Mouse (Mus musculus) MEL (cell line): ENCODE measurements around the gene Snx29. TPM values are rescaled to one million over a fixed set of nuclear protein-coding genes. Genes with fewer than 3 reads are reported as not detected.

Experiments
- DNase-seq: peaks from one replicate; pipeline ENCODE4 v3.0.0; 2011; ENCODE audit warnings: low read depth, low spot score
- H3K27ac ChIP-seq: 2 replicates; pipeline ENCODE4 v1.5.1; 2012; ENCODE audit warnings: low read depth, mild to moderate bottlenecking, control low read depth, low read length, moderate library complexity; ENCODE audit not compliant: control insufficient read depth
- H3K27me3 ChIP-seq, 2 experiments: fragments of 150-350 bp in 1 of 2; sonication (generic) in 1 of 2; 2 replicates each; pipeline ENCODE4 v1.6.1; 2012; ENCODE audit warnings: low read length in 2 of 2, mild to moderate bottlenecking in 2 of 2, improper control_type of control experiment in 1 of 2, moderate library complexity in 1 of 2; ENCODE audit not compliant: insufficient read depth in 2 of 2, control insufficient read depth in 1 of 2
- H3K36me3 ChIP-seq, 2 experiments: 2 replicates each; pipeline ENCODE4 v1.6.1; 2012 to 2014; ENCODE audit warnings: low read length in 2 of 2, improper control_type of control experiment in 1 of 2, inconsistent platforms in 1 of 2, mild to moderate bottlenecking in 1 of 2; ENCODE audit not compliant: insufficient read depth in 2 of 2, control insufficient read depth in 1 of 2
- H3K4me1 ChIP-seq, 2 experiments: fragments of 150-350 bp in 1 of 2; sonication (generic) in 1 of 2; 2 replicates each; pipeline ENCODE4 v1.6.1; 2012; ENCODE audit warnings: low read length in 2 of 2, improper control_type of control experiment in 1 of 2, mild to moderate bottlenecking in 1 of 2; ENCODE audit not compliant: insufficient read depth in 2 of 2, control insufficient read depth in 1 of 2
- H3K4me3 ChIP-seq, 2 experiments: fragments of 150-350 bp in 1 of 2; sonication (generic) in 1 of 2; 2 replicates each; pipeline ENCODE4 v1.5.1; 2012; ENCODE audit warnings: low read depth in 2 of 2, low read length in 2 of 2, mild to moderate bottlenecking in 2 of 2, moderate library complexity in 2 of 2, control low read depth in 1 of 2, improper control_type of control experiment in 1 of 2; ENCODE audit not compliant: control insufficient read depth in 1 of 2, insufficient read depth in 1 of 2
- H3K79me2 ChIP-seq: 2 replicates; pipeline ENCODE4 v1.6.1; 2012; ENCODE audit warnings: mild to moderate bottlenecking, low read length, moderate library complexity; ENCODE audit not compliant: control insufficient read depth, poor library complexity, insufficient read depth
- H3K9ac ChIP-seq: 2 replicates; pipeline ENCODE4 v1.6.1; 2012; ENCODE audit warnings: low read depth, mild to moderate bottlenecking, control low read depth, low read length, moderate library complexity; ENCODE audit not compliant: control insufficient read depth, poor library complexity, severe bottlenecking
- H3K9me3 ChIP-seq: fragments of 150-350 bp; sonication (generic); replicated peaks from 2 replicates; pipeline ENCODE4 v1.6.1; 2012; ENCODE audit warnings: mild to moderate bottlenecking, low read length, improper control_type of control experiment, moderate library complexity; ENCODE audit not compliant: insufficient read depth
- CHD2 ChIP-seq: IDR thresholded peaks from 2 replicates; pipeline ENCODE4 v1.6.1; 2011; ENCODE audit warnings: low read length, improper control_type of control experiment
- CTCF ChIP-seq, 3 experiments: IDR thresholded peaks in 2 of 3; conservative IDR thresholded peaks in 1 of 3; 2 replicates each; pipeline ENCODE4 v1.5.1; 2011 to 2012; ENCODE audit warnings: low read length in 3 of 3, low read depth in 2 of 3, mild to moderate bottlenecking in 2 of 3, improper control_type of control experiment in 1 of 3, inconsistent platforms in 1 of 3, mixed read lengths in 1 of 3, moderate library complexity in 1 of 3; ENCODE audit not compliant: control insufficient read depth in 1 of 3, insufficient read depth in 1 of 3, poor library complexity in 1 of 3, severe bottlenecking in 1 of 3
- ELF1 ChIP-seq: IDR thresholded peaks from 2 replicates; pipeline ENCODE4 v1.6.1; 2014; ENCODE audit warnings: low read depth, mild to moderate bottlenecking, inconsistent platforms, low read length, improper control_type of control experiment, moderate library complexity
- GABPA ChIP-seq: IDR thresholded peaks from 2 replicates; pipeline ENCODE4 v1.6.1; 2012; ENCODE audit warnings: low read depth, mild to moderate bottlenecking, inconsistent platforms, low read length, improper control_type of control experiment, moderate library complexity
- GATA1 ChIP-seq: IDR thresholded peaks from 2 replicates; pipeline ENCODE4 v1.6.1; 2011; ENCODE audit warnings: low read depth, low read length, improper control_type of control experiment
- JUND ChIP-seq: IDR thresholded peaks from 2 replicates; pipeline ENCODE4 v1.6.1; 2011; ENCODE audit warnings: low read depth, mild to moderate bottlenecking, improper control_type of control experiment, low read length
- KAT2A ChIP-seq: conservative IDR thresholded peaks from 2 replicates; pipeline ENCODE4 v1.6.1; 2012; ENCODE audit warnings: low read depth, low read length, improper control_type of control experiment, inconsistent platforms
- MAZ ChIP-seq: IDR thresholded peaks from 2 replicates; pipeline ENCODE4 v1.6.1; 2012; ENCODE audit warnings: low read depth, mild to moderate bottlenecking, inconsistent platforms, low read length, improper control_type of control experiment
- MXI1 ChIP-seq: IDR thresholded peaks from 2 replicates; pipeline ENCODE4 v1.6.1; 2011; ENCODE audit warnings: mild to moderate bottlenecking, low read depth, low read length, improper control_type of control experiment
- MYB ChIP-seq: IDR thresholded peaks from 2 replicates; pipeline ENCODE4 v1.6.1; 2011; ENCODE audit warnings: mild to moderate bottlenecking, low read depth, low read length, improper control_type of control experiment
- POLR2A ChIP-seq, 2 experiments: IDR thresholded peaks; 2 replicates each; pipeline ENCODE4 v1.6.1; 2011 to 2012; ENCODE audit warnings: low read length in 2 of 2, mild to moderate bottlenecking in 2 of 2, control low read depth in 1 of 2, improper control_type of control experiment in 1 of 2, low read depth in 1 of 2, moderate library complexity in 1 of 2; ENCODE audit not compliant: control insufficient read depth in 1 of 2, insufficient read depth in 1 of 2, poor library complexity in 1 of 2
- POLR2AphosphoS5 ChIP-seq: IDR thresholded peaks from 2 replicates; pipeline ENCODE4 v1.6.1; 2012; ENCODE audit warnings: low read depth, borderline replicate concordance, mild to moderate bottlenecking, inconsistent platforms, low read length, moderate library complexity, mixed read lengths
- RCOR1 ChIP-seq: IDR thresholded peaks from 2 replicates; pipeline ENCODE4 v1.6.1; 2012; ENCODE audit warnings: low read depth, mild to moderate bottlenecking, inconsistent platforms, low read length, improper control_type of control experiment
- SMC3 ChIP-seq: IDR thresholded peaks from 2 replicates; pipeline ENCODE4 v1.6.1; 2011; ENCODE audit warnings: low read depth, low read length, improper control_type of control experiment
- UBTF ChIP-seq: IDR thresholded peaks from 2 replicates; pipeline ENCODE4 v1.6.1; 2012; ENCODE audit warnings: low read depth, mild to moderate bottlenecking, inconsistent platforms, low read length, improper control_type of control experiment, moderate library complexity, borderline replicate concordance; ENCODE audit not compliant: insufficient read depth
- USF2 ChIP-seq, 2 experiments: IDR thresholded peaks; 2 replicates each; pipeline ENCODE4 v1.6.1; 2011 to 2012; ENCODE audit warnings: improper control_type of control experiment in 2 of 2, low read length in 2 of 2, borderline replicate concordance in 1 of 2, inconsistent platforms in 1 of 2, low read depth in 1 of 2, mild to moderate bottlenecking in 1 of 2; ENCODE audit not compliant: insufficient read depth in 1 of 2
- polyA plus RNA-seq, 2 experiments: library from polyadenylated mRNA; stranded (reverse) in 1 of 2; unstranded in 1 of 2; fragments of >175 nt in 1 of 2; fragments of >200 nt in 1 of 2; gene quantifications; 2 replicates each; pipeline versions ENCODE4 v1.2.1 to v1.2.4; 2012; ENCODE audit warnings: low replicate concordance in 2 of 2, low read depth in 1 of 2; ENCODE audit not compliant: insufficient read length in 2 of 2, insufficient read depth in 1 of 2, missing spikeins in 1 of 2
- total RNA-seq: library from RNA; depleted of rRNA; stranded (reverse); fragments of 300-350 nt; gene quantifications from 2 replicates; pipeline ENCODE4 v1.2.3, GENCODE M21; 2012

Snx29 gene
- total and polyA plus RNA-seq, 3 experiments: 0.72 to 0.73 TPM; not detected in 1

- no peak for TF ChIP-seq USF2 (IDR thresholded peaks at IDR 0.05; ENCODE audit: borderline replicate concordance in 1 of 2, insufficient read depth in 1 of 2, low read depth in 1 of 2, low read length in 2 of 2)
- no peak for TF ChIP-seq ELF1
- no peak for TF ChIP-seq POLR2AphosphoS5
- no peak for TF ChIP-seq MXI1
- no peak for TF ChIP-seq GABPA
- TF ChIP-seq RCOR1: no peak
- TF ChIP-seq CHD2: no peak
- no peak for TF ChIP-seq POLR2A (IDR thresholded peaks at IDR 0.05; ENCODE audit: control insufficient read depth in 1 of 2, insufficient read depth in 1 of 2, low read depth in 1 of 2, low read length in 2 of 2, poor library complexity in 1 of 2)
- TF ChIP-seq UBTF: no peak
- TF ChIP-seq CTCF (IDR thresholded peaks at IDR 0.05 in 2 of 3, conservative IDR thresholded peaks at IDR 0.05 in 1 of 3; ENCODE audit: control insufficient read depth in 1 of 3, insufficient read depth in 1 of 3, low read depth in 2 of 3, low read length in 3 of 3, poor library complexity in 1 of 3, severe bottlenecking in 1 of 3): no peak
- no peak for TF ChIP-seq KAT2A
- no peak for TF ChIP-seq JUND
- Histone ChIP-seq H3K79me2 (no peaks in the 10 kb centered on the region), H3K36me3 (peaks cover 0 to 8% of the 10 kb centered on the region in 2 experiments; a peak in 2 of 4 replicates), H3K27me3 (no peaks in the 10 kb centered on the region), H3K9ac (no peak overlapping the region), H3K4me1 (peaks cover 6 to 12% of the 10 kb centered on the region in 2 experiments; a peak in 3 of 4 replicates), H3K27ac (no peak overlapping the region), H3K9me3 (no peaks in the 10 kb centered on the region), H3K4me3 (no peak overlapping the region)
- no peak for DNase-seq
These were observed 66.6 kb downstream of the Snx29 start for GRCm38 (mm10) chr16:11389324-11389723.

GRCm38 (mm10) chr16:11396570-11396969 is 73.9 kb downstream of the Snx29 start:
- TF ChIP-seq MYB (no peak), MAZ (no peak), GATA1 (no peak), SMC3 (no peak), CTCF (IDR thresholded peaks at IDR 0.05 in 2 of 3, conservative IDR thresholded peaks at IDR 0.05 in 1 of 3; ENCODE audit: control insufficient read depth in 1 of 3, insufficient read depth in 1 of 3, low read depth in 2 of 3, low read length in 3 of 3, poor library complexity in 1 of 3, severe bottlenecking in 1 of 3) (peak in 2 of 3 experiments; percentile 14 to 24; a peak in 2 of 6 replicates)

More at GRCm38 (mm10) chr16:11396570-11396969, 73.9 kb downstream of the Snx29 start:
- no peak for DNase-seq
- Histone ChIP-seq H3K4me1 (no peaks in the 10 kb centered on the region), H3K79me2 (no peaks in the 10 kb centered on the region), H3K4me3 (no peak overlapping the region), H3K9me3 (no peaks in the 10 kb centered on the region), H3K9ac (no peak overlapping the region), H3K27ac (no peak overlapping the region), H3K27me3 (no peaks in the 10 kb centered on the region), H3K36me3 (no peaks in the 10 kb centered on the region)
